Mouse (Mus musculus) thymus, adult 2 months (tissue): ENCODE results near the gene Mdc1.

Experiments
- CTCF ChIP-seq: fragments of 200-500 bp; IDR thresholded peaks from 2 replicates; pipeline ENCODE4 v1.5.1; 2012; ENCODE audit warnings: mild to moderate bottlenecking, control low read depth, low read length, moderate library complexity, borderline replicate concordance; ENCODE audit not compliant: control insufficient read depth, poor library complexity, insufficient read depth; ENCODE audit errors: extremely low read depth
- POLR2A ChIP-seq: fragments of 200-500 bp; IDR thresholded peaks from 2 replicates; pipeline ENCODE4 v1.6.1; 2012; ENCODE audit warnings: mild to moderate bottlenecking, low read length, control low read depth, moderate library complexity; ENCODE audit not compliant: control insufficient read depth, poor library complexity, insufficient read depth; ENCODE audit errors: extremely low read depth

DNA sequence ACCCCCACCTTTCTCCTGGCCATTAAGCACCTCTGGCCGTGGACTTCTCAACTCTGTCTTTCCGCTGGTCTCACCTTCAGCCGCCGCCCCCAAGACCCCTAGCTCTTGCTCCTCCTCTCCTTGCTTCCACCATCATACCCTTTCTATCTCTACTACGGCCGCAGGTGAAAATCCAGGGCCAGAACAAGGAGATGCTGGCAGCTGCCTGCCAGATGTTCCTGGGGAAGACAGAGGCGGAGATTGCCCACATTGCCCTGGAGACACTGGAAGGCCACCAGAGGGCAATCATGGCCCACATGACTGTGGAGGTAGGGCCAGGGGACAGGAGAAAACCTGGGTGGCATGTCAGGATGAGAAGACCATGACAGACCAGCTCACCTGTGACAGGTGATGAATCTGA is 16.9 kb upstream of the Mdc1 start:
- TF ChIP-seq POLR2A (no peak), CTCF (no peak)
